Mouse (Mus musculus) right cerebral cortex, adult 2 months (tissue): ENCODE data around the gene Tm4sf4.

Experiments used
- DNase-seq, 2 experiments: peaks; one replicate each; pipeline ENCODE4 v3.0.0; 2021 to 2022; ENCODE audit warnings: low spot score in 2 of 2

Gene Tm4sf4

DNA sequence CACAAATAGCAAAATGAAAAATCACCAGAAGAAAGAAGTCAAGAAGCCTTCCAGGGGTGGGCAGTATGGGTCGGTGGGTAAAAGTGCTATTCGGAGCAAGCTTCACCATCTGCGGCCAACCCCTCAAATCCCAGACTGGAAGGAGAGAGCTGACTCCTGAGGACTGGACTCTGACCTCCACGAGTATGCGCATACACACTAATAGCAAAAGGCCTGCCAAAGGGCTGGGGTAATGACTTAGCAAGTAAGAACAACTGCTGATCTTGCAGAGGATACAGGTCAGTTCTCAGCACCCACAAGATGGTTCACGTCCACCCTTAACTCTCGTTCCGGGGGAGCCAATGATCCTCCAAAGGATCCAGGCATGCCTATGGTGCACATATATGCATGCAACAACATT is 49.3 kb downstream of the Tm4sf4 start:
- DNase-seq: no peak

GRCm38 (mm10) chr3:57480640-57481039 is 55.5 kb downstream of the Tm4sf4 start:
- DNase-seq: no peak

GRCm38 (mm10) chr3:57481981-57482380 is 56.9 kb downstream of the Tm4sf4 start:
- no peak for DNase-seq

DNA sequence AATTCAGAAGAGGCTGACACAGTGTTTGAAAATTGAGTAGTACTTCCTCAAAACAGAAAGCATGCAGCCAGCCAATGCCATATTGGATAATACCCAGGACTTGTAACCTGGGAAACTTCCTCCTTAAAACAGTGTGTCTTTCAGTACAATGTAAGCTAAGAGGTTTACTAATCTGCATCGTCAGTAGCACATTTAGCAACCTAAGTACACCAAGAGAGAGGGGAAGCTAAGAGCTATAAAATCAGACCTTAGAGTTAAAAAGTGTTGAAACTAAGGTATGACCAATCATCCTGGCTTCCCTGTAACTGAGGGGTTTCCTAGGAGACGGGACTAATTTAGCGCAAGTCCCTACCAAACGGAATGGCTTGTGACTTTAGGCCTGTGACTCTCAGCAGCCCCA is 61.0 kb downstream of the Tm4sf4 start:
- DNase-seq: no peak

DNA sequence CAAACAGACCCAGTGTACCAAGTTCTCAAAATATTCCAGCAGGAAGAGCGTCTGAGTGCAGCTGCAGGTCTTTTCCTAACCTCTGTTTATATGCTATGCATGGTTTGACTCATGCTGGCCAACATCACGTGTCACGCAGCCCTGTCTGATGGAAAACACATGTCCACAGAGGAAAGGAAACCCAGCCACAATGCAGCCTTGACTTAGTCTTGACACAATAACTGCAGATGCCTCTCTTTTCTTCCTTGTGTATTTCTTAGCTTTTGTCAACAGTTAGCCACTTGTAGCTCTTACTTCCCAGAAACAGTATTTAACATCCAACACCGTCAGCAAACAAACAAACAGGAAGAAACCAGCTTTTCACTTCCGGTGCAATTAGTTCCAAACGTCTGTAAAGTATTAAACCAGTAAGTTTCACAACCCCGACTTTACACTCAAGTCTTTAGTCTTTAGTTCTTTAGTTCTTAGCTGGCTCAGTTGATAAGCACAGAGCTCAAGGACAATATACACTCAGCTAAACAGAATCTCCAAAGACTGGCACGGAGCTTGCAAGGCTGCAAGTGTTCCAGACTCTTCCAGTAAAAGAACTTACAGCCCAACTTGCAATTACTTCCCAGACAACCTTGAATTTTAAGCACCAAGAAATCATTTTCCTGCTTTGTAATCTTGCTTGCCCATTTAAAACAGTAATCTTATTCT is 62.5 kb downstream of the Tm4sf4 start:
- no peak for DNase-seq
